Mouse (Mus musculus) kidney, postnatal 4 days (tissue): Measurements from ENCODE around the gene Tagln2.

ENCODE experiments used
- DNase-seq, 2 experiments: peaks; one replicate each; pipeline ENCODE4 v3.0.0; 2021; ENCODE audit warnings: mixed read lengths in 2 of 2

The Tagln2 gene

DNA sequence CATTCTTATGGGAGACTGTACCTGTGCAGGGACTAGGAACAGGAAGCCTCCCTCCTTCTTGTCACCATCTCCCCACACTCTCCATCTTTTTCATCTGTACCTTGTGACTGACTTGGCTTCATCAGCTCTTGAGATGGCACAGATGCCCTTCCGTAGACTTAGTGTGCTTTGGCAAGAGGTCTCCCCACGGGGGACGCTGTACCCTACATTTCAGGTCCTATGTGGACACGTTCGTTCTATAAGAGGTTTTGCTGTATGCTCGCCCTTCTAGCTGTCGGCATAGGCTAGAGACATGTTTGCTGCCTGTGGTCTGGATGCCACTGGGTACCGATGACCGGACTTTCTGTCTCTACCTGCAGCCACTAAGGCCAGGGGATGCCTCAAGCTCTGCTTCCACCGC lies 27.6 kb downstream of the Tagln2 start:
- no peak for DNase-seq

DNA sequence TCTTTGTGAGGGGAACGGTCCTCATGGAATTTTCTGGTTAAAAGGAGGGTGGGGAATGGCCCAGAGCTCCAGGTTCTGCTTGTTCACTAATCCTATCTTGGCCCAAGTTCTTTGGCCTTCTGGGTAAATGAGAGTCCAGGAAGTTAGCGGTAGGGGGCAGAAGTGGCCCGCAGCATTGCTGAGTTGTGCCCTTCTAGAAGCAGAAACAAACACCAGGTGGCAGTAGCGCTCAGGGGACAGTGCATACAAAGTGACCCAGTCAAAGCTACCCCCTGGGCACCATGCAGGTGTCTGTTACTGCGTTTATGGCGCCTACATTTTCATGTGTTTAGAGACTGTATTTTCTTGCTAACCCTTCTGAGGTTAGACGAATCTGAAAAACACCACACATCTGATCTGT lies 28.9 kb downstream of the Tagln2 start:
- peak; percentile 95 to 96 for DNase-seq

DNA sequence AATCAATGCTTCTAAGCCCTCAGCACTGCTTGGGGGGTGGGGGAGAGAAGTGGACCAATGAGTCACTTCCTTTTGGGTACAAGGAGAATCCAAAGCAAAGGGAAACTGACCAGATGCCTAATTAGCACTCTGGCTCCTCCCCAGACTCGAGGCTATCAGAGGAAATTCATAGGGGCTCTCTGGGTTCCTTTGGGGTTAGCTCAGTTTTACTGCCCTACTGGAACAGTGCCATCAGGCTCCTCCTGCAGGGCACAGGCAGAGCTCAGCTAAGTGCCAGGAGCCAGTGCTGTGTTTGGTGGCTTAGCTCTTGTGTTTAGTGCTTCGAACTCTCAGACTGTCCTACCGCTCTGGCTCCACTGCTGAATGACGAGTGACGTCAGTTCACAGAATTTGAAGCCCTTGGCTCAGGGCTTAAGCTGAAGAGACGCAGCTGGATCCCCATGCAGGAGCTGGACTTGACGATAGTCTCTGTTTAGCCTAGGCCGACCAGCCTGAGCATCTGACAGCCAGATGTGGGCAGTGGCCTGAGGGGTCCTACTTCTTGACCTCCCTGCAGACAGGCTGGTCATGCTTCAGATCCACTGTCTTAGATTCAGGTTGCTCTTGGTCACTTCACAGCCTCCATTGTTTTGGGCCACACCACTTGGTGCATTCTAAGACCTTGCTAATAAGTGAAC lies 30.8 kb downstream of the Tagln2 start:
- no peak for DNase-seq

DNA sequence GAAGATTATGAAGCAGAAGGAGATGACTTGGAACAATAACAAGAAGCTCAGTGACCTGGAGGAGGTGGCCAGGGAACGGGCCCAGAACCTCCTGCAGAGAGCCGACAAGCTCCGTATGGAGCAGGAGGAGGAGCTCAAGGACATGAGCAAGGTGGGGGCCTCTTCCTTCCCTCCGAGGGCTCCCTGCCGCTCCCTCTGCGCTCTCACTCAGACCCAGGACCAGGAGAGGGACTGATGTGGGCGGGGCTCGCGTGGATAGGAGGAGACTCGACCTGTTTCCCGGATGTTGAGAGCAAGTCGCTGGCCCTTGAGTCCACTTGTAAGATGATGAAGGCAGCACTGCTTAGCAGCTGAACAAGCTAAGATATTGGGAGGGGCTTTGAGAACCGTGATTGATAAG lies 32.7 kb downstream of the Tagln2 start:
- DNase-seq: peak; percentile 71 to 79

DNA sequence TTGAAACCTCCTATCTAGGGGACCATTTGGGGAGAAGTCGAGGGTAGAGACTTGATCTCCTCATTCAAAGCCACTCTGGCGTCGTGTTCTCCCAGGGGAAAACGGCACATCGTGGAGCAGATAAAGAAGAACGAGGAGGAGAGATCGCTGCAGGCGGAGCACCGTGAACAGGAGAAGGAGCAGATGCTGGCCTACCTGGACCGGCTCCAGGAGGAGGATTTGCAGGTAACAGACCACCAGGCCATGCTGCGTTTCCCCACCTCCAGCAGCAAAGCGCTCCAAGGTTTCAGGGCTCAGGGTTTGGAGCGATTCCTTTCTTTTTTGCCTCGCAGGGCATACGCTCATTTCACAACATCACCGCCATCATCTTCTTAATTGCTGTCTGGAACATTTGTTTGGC lies 35.3 kb downstream of the Tagln2 start:
- DNase-seq: no peak

DNA sequence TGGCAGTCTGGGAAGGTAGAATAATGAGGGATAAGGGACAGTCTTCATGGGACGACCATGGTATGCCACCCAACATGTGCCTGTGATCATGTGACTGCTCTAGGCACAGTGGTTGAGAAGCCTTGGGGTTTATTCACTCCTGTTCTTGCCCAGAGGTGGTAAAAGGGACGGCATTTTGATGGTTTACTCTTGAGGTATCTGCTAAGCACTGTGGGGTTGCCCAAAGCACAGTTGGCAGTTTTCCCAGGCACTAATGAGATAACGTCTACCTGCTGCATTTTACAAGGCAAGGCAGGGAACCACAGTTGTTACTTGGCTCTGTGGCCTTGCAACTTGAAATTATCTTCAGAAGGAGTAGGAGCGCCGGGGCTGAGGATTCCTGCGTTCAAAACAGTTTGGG lies 40.0 kb downstream of the Tagln2 start:
- DNase-seq: no peak

DNA sequence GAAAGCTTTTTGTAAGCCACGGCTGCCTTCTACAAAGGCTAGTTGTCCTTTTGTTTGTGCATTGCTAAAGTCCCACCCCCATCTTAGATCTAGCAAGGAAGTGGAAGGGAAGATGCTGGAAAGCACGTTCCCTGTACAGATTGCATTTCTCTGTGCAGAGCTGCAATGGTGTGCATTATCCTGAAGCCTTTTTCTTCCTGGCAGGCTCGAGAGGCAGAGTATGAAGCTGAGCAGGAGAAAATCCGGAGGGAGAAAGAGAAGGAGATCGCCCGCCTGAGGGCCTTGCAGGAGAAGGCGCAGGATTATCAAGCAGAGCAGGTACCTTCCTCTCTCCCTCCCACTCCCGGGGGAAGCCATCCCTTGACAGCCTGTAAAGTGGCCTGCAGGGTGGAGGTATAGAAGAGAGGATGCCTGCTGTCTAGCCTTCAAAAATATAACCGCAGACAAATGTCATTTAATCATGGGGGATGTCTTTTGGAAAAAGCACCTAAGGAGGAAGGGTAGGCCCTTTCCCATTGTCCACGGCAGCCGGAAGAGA lies 40.5 kb downstream of the Tagln2 start:
- no peak for DNase-seq

DNA sequence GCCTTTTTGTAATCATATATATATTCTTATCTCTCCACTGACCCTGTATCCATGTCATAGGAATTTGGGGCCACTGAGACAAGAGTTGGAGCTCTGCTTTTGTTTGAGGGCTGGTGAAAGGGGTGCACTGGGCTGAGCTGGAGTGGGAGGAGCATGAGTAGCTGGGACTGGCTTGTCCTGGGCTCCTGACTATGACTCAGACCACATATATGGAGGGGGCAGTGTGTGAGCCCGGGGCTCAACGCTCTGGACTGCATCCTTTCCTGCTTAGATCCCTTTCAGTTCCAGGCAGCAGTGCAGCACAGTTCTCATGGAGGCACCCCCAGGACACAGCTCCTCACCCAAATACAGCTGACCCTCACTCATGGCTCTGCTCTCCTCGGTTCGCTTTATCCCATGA lies 46.2 kb downstream of the Tagln2 start:
- no peak for DNase-seq

DNA sequence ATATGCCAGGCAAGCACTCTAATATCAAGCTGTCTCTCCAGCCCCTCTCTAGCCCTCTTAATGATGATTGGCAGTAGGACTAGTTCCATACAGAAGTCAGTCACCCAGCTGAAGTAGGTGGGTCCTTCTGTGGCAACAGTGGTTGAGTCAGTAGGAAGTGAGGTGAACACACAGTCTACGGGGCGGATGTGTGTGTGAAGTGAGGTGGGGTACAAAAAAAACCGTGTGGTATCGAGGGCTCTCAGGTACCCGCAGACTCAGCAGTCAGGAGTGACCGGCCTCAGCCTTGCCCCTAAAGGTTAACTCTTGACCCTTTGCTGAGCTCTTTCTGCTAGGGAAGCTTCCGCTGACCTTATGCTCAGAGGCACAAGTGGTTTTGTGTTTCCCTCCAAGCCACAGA lies 48.7 kb downstream of the Tagln2 start:
- DNase-seq: no peak

DNA sequence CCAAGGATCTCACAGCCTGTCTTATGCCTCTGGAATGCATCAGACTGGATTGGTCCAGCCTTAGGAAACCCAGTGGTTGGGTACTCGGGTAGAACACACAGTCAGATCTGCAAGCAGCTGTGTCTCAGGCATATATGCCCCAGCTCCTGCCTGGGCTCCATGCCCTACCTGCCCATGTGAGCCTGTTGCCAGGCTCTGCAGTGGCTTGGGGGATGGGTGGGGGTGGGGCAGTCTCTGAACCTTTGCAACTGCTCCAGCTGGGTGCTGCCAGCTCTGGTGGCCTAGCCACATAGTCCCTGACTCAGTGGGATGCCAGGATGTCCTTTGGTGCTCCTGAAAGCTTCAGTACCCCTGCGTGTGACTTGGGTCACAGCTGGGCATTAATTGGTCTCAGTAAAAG lies 49.5 kb downstream of the Tagln2 start:
- DNase-seq: no peak

DNA sequence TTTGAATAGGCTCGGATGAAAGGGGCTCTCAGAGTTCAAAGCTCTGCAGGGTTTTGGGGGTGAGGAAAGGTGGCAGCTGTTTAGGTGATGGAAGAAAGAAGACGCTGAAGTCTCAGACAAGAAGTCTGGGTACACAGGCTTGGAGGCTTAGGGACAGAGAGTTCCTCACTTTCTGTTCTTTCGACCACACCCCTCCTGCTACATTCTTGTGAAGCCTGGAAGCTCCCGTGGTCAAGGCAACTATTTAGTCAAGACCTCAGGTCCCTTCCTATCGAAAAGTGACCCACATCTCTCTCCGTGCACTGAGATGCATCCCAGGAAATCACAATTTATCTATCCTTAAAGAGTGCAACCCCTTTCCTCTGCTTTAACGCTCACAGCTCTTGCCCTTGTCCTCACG lies 49.9 kb downstream of the Tagln2 start:
- DNase-seq: no peak

DNA sequence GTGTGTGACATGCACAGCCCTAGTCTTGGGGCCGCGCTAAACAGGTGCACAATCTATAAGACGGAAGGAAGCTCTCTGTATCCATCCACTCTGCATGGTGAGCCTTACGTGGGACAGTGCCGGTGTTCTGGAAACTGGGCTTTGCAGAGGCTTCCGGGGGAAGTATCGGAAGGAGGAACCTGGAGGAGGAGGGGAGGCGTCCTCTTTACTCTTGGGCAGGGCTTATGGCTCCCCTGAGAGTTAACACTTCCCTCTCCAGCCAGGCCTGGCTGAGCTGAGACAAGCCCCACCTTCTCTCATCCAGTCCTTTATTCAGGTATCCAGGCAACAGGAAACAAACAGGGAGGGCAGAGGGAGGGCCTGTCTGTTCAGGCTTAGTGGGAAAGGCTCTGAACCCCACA lies 50.7 kb downstream of the Tagln2 start:
- DNase-seq: peak; percentile 67 to 80

DNA sequence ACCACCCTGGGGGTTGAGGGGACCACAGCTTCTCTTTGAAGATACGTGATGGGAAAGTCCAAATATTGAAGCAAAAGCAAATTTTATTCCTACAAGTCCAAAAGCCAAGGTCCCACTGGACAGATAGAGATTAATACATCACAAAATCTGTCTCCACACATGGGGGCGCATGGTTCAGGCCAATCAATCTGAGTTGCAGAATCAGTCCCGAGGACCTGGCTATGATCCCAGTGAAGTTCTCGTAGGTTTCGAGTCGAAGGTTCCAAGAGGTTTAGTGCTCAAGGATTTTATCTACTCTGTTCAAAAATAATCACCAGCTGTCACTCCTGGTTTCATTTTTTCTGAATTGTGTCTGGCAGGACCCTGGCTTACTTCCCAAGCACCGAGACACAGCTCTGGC lies 51.2 kb downstream of the Tagln2 start:
- DNase-seq: no peak

DNA sequence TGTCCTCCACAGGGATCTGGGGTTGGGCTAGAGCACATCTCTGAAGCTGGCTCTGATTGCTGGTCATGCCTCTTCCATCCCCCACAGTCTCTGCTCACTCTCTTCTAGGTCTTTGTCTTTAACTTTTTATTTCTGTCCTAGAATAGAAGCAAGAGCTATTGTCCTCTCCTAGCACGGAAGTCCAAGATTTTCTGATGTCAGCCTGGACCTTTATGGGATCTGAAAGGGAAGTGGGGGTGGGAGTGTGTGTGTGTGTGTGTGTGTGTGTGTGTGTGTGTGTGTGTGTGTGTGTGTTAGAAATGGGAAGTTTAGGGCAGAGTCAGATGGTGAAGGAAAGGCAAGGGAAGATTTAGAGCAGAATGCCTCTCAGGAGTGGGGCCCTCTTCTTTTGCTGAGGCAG lies 52.8 kb downstream of the Tagln2 start:
- DNase-seq: peak; percentile 32 to 40

DNA sequence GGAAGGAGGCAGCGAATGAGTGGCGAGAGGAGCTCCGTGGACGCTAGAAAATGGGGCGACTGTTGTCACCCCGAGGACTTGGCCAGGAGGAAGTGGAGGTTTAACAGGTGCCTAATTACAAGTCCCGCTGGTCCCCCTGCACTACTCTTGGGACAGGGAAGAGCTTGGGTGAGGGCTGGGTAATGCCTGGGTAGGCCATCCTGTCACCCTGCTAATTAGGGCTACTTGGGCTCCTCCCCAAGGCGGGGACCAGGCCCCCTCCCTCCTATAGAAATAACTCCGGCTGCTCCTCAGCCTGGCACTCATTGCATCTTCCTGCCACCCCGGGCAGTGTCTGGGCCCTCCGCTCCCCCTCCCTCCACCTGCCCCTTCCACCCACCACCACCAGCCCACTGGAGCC lies 55.8 kb downstream of the Tagln2 start, which contains the start of gene Vsig8:
Vsig8 (plus strand) TSS at position 301 of the 400 bp plus-strand sequence.
- DNase-seq: no peak
